In the genomic region with DNA sequence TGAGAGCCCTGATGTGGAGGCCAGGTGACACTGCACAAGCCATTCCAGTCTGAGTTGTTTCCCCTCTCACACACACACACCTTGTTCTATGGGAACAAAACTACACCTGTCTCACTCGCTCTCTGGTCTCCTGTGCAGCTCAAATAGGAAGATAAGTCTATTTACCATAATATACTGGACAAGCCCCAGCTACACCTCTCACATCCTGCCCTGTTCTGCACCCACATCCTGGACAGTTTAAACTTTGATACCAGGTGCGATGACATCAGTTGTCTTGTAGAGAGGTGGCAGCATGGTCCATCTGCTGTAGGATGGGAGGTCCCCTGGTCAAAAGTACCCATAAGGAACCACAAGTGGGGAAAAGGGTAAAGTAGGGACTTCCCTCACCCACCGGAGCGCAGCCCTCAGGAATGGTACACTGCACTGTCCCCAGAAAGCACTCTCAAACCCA, we compare ENCODE assay signal across 8 mouse cellular contexts. TPM values are rescaled to one million over a fixed set of nuclear protein-coding genes. Genes with fewer than 3 reads are reported as not detected.
DNase-seq lines count a peak whose midpoint lies in the region; ATAC-seq and TF ChIP-seq lines count a peak whose summit lies in the region.

No protein-coding gene starts in this region.

- peak overlapping the region; percentile 76 for H3K4me2 ChIP-seq in intestine, embryonic 14.5 days (ENCODE audit: low read length)
- peak overlapping the region; percentile 92 for H3K4me2 ChIP-seq in midbrain, embryonic 16.5 days (ENCODE audit: low read length)

- peaks cover 48% of the 10 kb centered on the region for H3K4me1 ChIP-seq in kidney, adult 2 months (ENCODE audit: control insufficient read depth, insufficient read depth, low read length)
- peaks cover 62% of the 10 kb centered on the region for H3K4me1 ChIP-seq in embryonic facial prominence, embryonic 10.5 days
- peaks cover 59% of the 10 kb centered on the region for H3K4me1 ChIP-seq in intestine, embryonic 14.5 days (replicated peaks; ENCODE audit: control insufficient read depth, insufficient read depth, low read length)
- H3K4me1 ChIP-seq in midbrain, embryonic 16.5 days (ENCODE audit: control insufficient read depth, insufficient read depth, low read length) = peaks cover 60% of the 10 kb centered on the region

- peak overlapping the region; percentile 91 for H3K9ac ChIP-seq in intestine, embryonic 14.5 days (ENCODE audit: low read length)
- H3K9ac ChIP-seq in midbrain, embryonic 16.5 days (ENCODE audit: low read depth, low read length) = peak overlapping the region; percentile 97

- no peaks in the 10 kb centered on the region for H3K27me3 ChIP-seq in kidney, adult 2 months (replicated peaks; ENCODE audit: control insufficient read depth, insufficient read depth, low read length)
- H3K27me3 ChIP-seq in embryonic facial prominence, embryonic 10.5 days (replicated peaks; ENCODE audit: low read depth, poor library complexity, severe bottlenecking) = no peaks in the 10 kb centered on the region
- H3K27me3 ChIP-seq in intestine, embryonic 14.5 days (replicated peaks; ENCODE audit: control insufficient read depth, insufficient read depth, low read length) = no peaks in the 10 kb centered on the region
- no peaks in the 10 kb centered on the region for H3K27me3 ChIP-seq in midbrain, embryonic 16.5 days (ENCODE audit: control insufficient read depth, insufficient read depth, low read depth, low read length)

- no peak for TF ChIP-seq POLR2A in kidney, adult 2 months (IDR thresholded peaks at IDR 0.05; ENCODE audit: low read depth, low read length)

- 47% methylated on average over 4 of the region's 4 CpGs for WGBS in kidney, adult 2 months
- WGBS in embryonic facial prominence, embryonic 10.5 days = 58% methylated on average over 4 of the region's 4 CpGs
- WGBS in intestine, embryonic 14.5 days = 43% methylated on average over 4 of the region's 4 CpGs
- 57% methylated on average over 4 of the region's 4 CpGs for WGBS in midbrain, embryonic 16.5 days

- DNase-seq in kidney, adult 2 months = no peak
- DNase-seq in kidney, adult 11 months = no peak
- DNase-seq in embryonic facial prominence, embryonic 10.5 days (ENCODE audit: low spot score) = no peak
- no peak for DNase-seq in intestine, embryonic 14.5 days (ENCODE audit: low spot score)
- DNase-seq in layer of hippocampus, adult 18-20 months (ENCODE audit: low spot score in 2 of 2) = no peak
- no peak for DNase-seq in adrenal gland, adult 18-20 months (ENCODE audit: low spot score in 2 of 2)
- no peak for DNase-seq in testis, postnatal 14 days (ENCODE audit: low spot score)

- peak overlapping the region; percentile 72 for H3K4me3 ChIP-seq in kidney, adult 2 months (ENCODE audit: insufficient read depth, low read depth, low read length)
- peak overlapping the region; percentile 96 for H3K4me3 ChIP-seq in embryonic facial prominence, embryonic 10.5 days
- H3K4me3 ChIP-seq in intestine, embryonic 14.5 days (ENCODE audit: low read depth, low read length) = peak overlapping the region; percentile 79
- H3K4me3 ChIP-seq in midbrain, embryonic 16.5 days (ENCODE audit: low read depth, low read length) = peak overlapping the region; percentile 93

- TF ChIP-seq CTCF in kidney, adult 2 months (conservative IDR thresholded peaks at IDR 0.05; ENCODE audit: insufficient read depth, insufficient read length, low read depth, low read length) = no peak

- H3K36me3 ChIP-seq in kidney, adult 2 months (ENCODE audit: control insufficient read depth, insufficient read depth, low read length) = no peaks in the 10 kb centered on the region
- no peaks in the 10 kb centered on the region; the same call in 1 of the 2 replicates for H3K36me3 ChIP-seq in embryonic facial prominence, embryonic 10.5 days (replicated peaks)
- H3K36me3 ChIP-seq in intestine, embryonic 14.5 days (ENCODE audit: control insufficient read depth, insufficient read depth, low read length) = no peaks in the 10 kb centered on the region
- no peaks in the 10 kb centered on the region for H3K36me3 ChIP-seq in midbrain, embryonic 16.5 days (ENCODE audit: control insufficient read depth, insufficient read depth, low read length)

- H3K9me3 ChIP-seq in embryonic facial prominence, embryonic 10.5 days = no peaks in the 10 kb centered on the region
- H3K9me3 ChIP-seq in intestine, embryonic 14.5 days (ENCODE audit: control insufficient read depth, low read length) = no peaks in the 10 kb centered on the region
- no peaks in the 10 kb centered on the region for H3K9me3 ChIP-seq in midbrain, embryonic 16.5 days (replicated peaks; ENCODE audit: control insufficient read depth, low read length, poor library complexity, severe bottlenecking)

- H3K27ac ChIP-seq in kidney, adult 2 months (ENCODE audit: insufficient read depth, low read depth, low read length) = peak overlapping the region; percentile 35; the same call in 1 of the 2 replicates
- peak overlapping the region; percentile 94 for H3K27ac ChIP-seq in embryonic facial prominence, embryonic 10.5 days (replicated peaks)
- peak overlapping the region; percentile 62; the same call in 1 of the 2 replicates for H3K27ac ChIP-seq in intestine, embryonic 14.5 days (ENCODE audit: low read depth)
- no peak overlapping the region for H3K27ac ChIP-seq in midbrain, embryonic 16.5 days (ENCODE audit: low read length)

- no peak for ATAC-seq in intestine, embryonic 14.5 days (replicated peaks; ENCODE audit: low FRiP score, low TSS enrichment, low read depth)
- no peak for ATAC-seq in midbrain, embryonic 16.5 days

RNA-seq across cellular contexts. Expression of a gene that starts 1.1 kb away (rescaled TPM):
- 56.7 and 60.3 TPM in 2 replicates for polyA plus RNA-seq in kidney, adult 2 months (2012; rRNA removed)
- 12.5 and 14.8 TPM in 2 replicates for polyA plus RNA-seq in embryonic facial prominence, embryonic 10.5 days (2016; fragmentation: Nextera tagmentation; extraction: Ambion mirVana)
- 19.2 and 21.9 TPM in 2 replicates for polyA plus RNA-seq in intestine, embryonic 14.5 days (2014; fragmentation: Nextera tagmentation; extraction: Ambion mirVana)
- polyA plus RNA-seq in midbrain, embryonic 16.5 days (2015; fragmentation: Nextera tagmentation; extraction: Ambion mirVana) = 24.8 and 26.8 TPM in 2 replicates
- 100 to 1,000 TPM; 184 to 192 TPM for total RNA-seq in layer of hippocampus, adult 18-20 months (2021)
- 10 to 100 TPM; 55.9 to 62.9 TPM for total RNA-seq in adrenal gland, adult 18-20 months (2021)

RNA-seq across cellular contexts. Expression of a gene that starts 22.0 kb away (rescaled TPM):
- polyA plus RNA-seq in kidney, adult 2 months (2012; rRNA removed) = 4.2 and 5.1 TPM in 2 replicates
- 6.3 and 7.6 TPM in 2 replicates for polyA plus RNA-seq in embryonic facial prominence, embryonic 10.5 days (2016; fragmentation: Nextera tagmentation; extraction: Ambion mirVana)
- 6.4 and 7.8 TPM in 2 replicates for polyA plus RNA-seq in intestine, embryonic 14.5 days (2014; fragmentation: Nextera tagmentation; extraction: Ambion mirVana)
- 55.6 and 65.7 TPM in 2 replicates for polyA plus RNA-seq in midbrain, embryonic 16.5 days (2015; fragmentation: Nextera tagmentation; extraction: Ambion mirVana)
- 10 to 100 TPM; 58.5 to 59.2 TPM for total RNA-seq in layer of hippocampus, adult 18-20 months (2021)
- 1 to 10 TPM; 3.2 to 5.0 TPM for total RNA-seq in adrenal gland, adult 18-20 months (2021)

RNA-seq across cellular contexts. Expression of a gene that starts 35.9 kb away (rescaled TPM):
- 39.0 and 61.4 TPM in 2 replicates for polyA plus RNA-seq in kidney, adult 2 months (2012; rRNA removed)
- 4.2 and 4.5 TPM in 2 replicates for polyA plus RNA-seq in embryonic facial prominence, embryonic 10.5 days (2016; fragmentation: Nextera tagmentation; extraction: Ambion mirVana)
- 21.7 and 25.4 TPM in 2 replicates for polyA plus RNA-seq in intestine, embryonic 14.5 days (2014; fragmentation: Nextera tagmentation; extraction: Ambion mirVana)
- 14.7 and 19.6 TPM in 2 replicates for polyA plus RNA-seq in midbrain, embryonic 16.5 days (2015; fragmentation: Nextera tagmentation; extraction: Ambion mirVana)
- total RNA-seq in layer of hippocampus, adult 18-20 months (2021) = 10 to 100 TPM; 49.5 to 49.6 TPM
- total RNA-seq in adrenal gland, adult 18-20 months (2021) = 10 to 100 TPM; 23.7 to 31.6 TPM
